Mouse (Mus musculus): ENCODE measurements around the gene Cep83.
"Not testable (repeated sequence)": the region's sequence is repeated elsewhere in the genome, so short reads cannot be mapped to it uniquely, and the experiment has no call there.

The Cep83 gene

GRCm38 (mm10) chr10:94688420-94689175 lies at the start of gene Cep83:
Gene Cep83 (plus strand): TSS chr10:94688654.
- peak; percentile 94 for DNase-seq (ENCODE audit: low spot score)

GRCm38 (mm10) chr10:94639281-94639680 lies 49.2 kb upstream of the Cep83 start:
- no peak for DNase-seq (ENCODE audit: low spot score)

- no peak for DNase-seq (ENCODE audit: low spot score)
Measured at GRCm38 (mm10) chr10:94640067-94640466, 48.4 kb upstream of the Cep83 start.

GRCm38 (mm10) chr10:94664036-94664435 lies 24.4 kb upstream of the Cep83 start:
- DNase-seq (ENCODE audit: low spot score): no peak

GRCm38 (mm10) chr10:94664455-94664854 lies 24.0 kb upstream of the Cep83 start:
- no peak for DNase-seq (ENCODE audit: low spot score)

GRCm38 (mm10) chr10:94668147-94668546 lies 20.3 kb upstream of the Cep83 start:
- no peak for DNase-seq (ENCODE audit: low spot score)

- DNase-seq (ENCODE audit: low spot score): no peak
Measured at GRCm38 (mm10) chr10:94687801-94688419, 544 bp upstream of the Cep83 start.

- no peak for DNase-seq (ENCODE audit: low spot score)
Measured at GRCm38 (mm10) chr10:94689176-94689510, 689 bp downstream of the Cep83 start.

- DNase-seq (ENCODE audit: low spot score): no peak
Measured at GRCm38 (mm10) chr10:94690376-94690775, 1.9 kb downstream of the Cep83 start.

- no peak for DNase-seq (ENCODE audit: low spot score)
Measured at GRCm38 (mm10) chr10:94692163-94692562, 3.7 kb downstream of the Cep83 start.

- no peak for DNase-seq (ENCODE audit: low spot score)
Measured at GRCm38 (mm10) chr10:94705643-94706258, 17.3 kb downstream of the Cep83 start.

- no peak for DNase-seq (ENCODE audit: low spot score)
Measured at GRCm38 (mm10) chr10:94706695-94707094, 18.2 kb downstream of the Cep83 start.

- no peak for DNase-seq (ENCODE audit: low spot score)
Measured at GRCm38 (mm10) chr10:94709622-94710319, 21.3 kb downstream of the Cep83 start.

GRCm38 (mm10) chr10:94710320-94710695 lies 21.9 kb downstream of the Cep83 start:
- no peak for DNase-seq (ENCODE audit: low spot score)

GRCm38 (mm10) chr10:94720300-94720699 lies 31.8 kb downstream of the Cep83 start:
- no peak for DNase-seq (ENCODE audit: low spot score)

GRCm38 (mm10) chr10:94728053-94728452 lies 39.6 kb downstream of the Cep83 start:
- not testable (repeated sequence) for DNase-seq (ENCODE audit: low spot score)

- DNase-seq (ENCODE audit: low spot score): no peak
Measured at GRCm38 (mm10) chr10:94730445-94730844, 42.0 kb downstream of the Cep83 start.

- DNase-seq (ENCODE audit: low spot score): no peak
Measured at GRCm38 (mm10) chr10:94734829-94735228, 46.4 kb downstream of the Cep83 start.

GRCm38 (mm10) chr10:94740221-94740620 lies 51.8 kb downstream of the Cep83 start:
- DNase-seq (ENCODE audit: low spot score): no peak

- no peak for DNase-seq (ENCODE audit: low spot score)
Measured at GRCm38 (mm10) chr10:94741459-94741858, 53.0 kb downstream of the Cep83 start.

GRCm38 (mm10) chr10:94747011-94747410 lies 58.6 kb downstream of the Cep83 start:
- no peak for DNase-seq (ENCODE audit: low spot score)

GRCm38 (mm10) chr10:94771496-94771895 lies 83.0 kb downstream of the Cep83 start:
- no peak for DNase-seq (ENCODE audit: low spot score)

GRCm38 (mm10) chr10:94777576-94777975 lies 89.1 kb downstream of the Cep83 start:
- DNase-seq (ENCODE audit: low spot score): no peak

All from spleen, adult 12 weeks (tissue).